Mouse (Mus musculus) C2C12 (cell line): Measurements from ENCODE around the gene Scn3b. TPM values are rescaled to one million over a fixed set of nuclear protein-coding genes. Genes with fewer than 3 reads are reported as not detected.

ENCODE experiments used
- H3K27me3 ChIP-seq: one replicate; pipeline ENCODE4 v1.6.1; 2011; ENCODE audit not compliant: control insufficient read depth, insufficient read depth, insufficient read length
- H3K36me3 ChIP-seq: one replicate; pipeline ENCODE4 v1.6.1; 2011; ENCODE audit not compliant: control insufficient read depth, insufficient read depth
- H3K4me3 ChIP-seq: one replicate; pipeline ENCODE4 v1.5.1; 2011; ENCODE audit warnings: mild to moderate bottlenecking, control low read depth; ENCODE audit not compliant: poor library complexity, insufficient read depth, severe bottlenecking
- H3K79me2 ChIP-seq: one replicate; pipeline ENCODE4 v1.6.1; 2011; ENCODE audit not compliant: control insufficient read depth, insufficient read depth
- H3K79me3 ChIP-seq: one replicate; pipeline ENCODE4 v1.6.1; 2011; ENCODE audit warnings: low read depth, control low read depth
- H3ac ChIP-seq: one replicate; pipeline ENCODE3; 2011; ENCODE audit warnings: low read depth; ENCODE audit not compliant: control insufficient read depth, insufficient read length
- CEBPB ChIP-seq: IDR thresholded peaks from one replicate; pipeline ENCODE4 v1.6.1; 2011; ENCODE audit warnings: low read depth, mild to moderate bottlenecking, control low read depth, moderate library complexity
- CTCF ChIP-seq: IDR thresholded peaks from one replicate; pipeline ENCODE4 v1.5.1; 2011; ENCODE audit not compliant: control insufficient read depth, insufficient read depth, insufficient read length
- FOSL1 ChIP-seq: IDR thresholded peaks from one replicate; pipeline ENCODE4 v1.8.0; 2011; ENCODE audit warnings: mild to moderate bottlenecking, low read length; ENCODE audit not compliant: poor library complexity, insufficient read depth, severe bottlenecking
- MAX ChIP-seq: IDR thresholded peaks from one replicate; pipeline ENCODE4 v1.6.1; 2011; ENCODE audit warnings: mild to moderate bottlenecking, control low read depth
- MYOD1 ChIP-seq: IDR thresholded peaks from one replicate; pipeline ENCODE4 v1.6.1; 2011; ENCODE audit warnings: low read depth; ENCODE audit not compliant: control insufficient read depth, insufficient read length
- MYOG ChIP-seq: IDR thresholded peaks from one replicate; pipeline ENCODE4 v1.6.1; 2011; ENCODE audit not compliant: control insufficient read depth, insufficient read length; ENCODE audit errors: extremely low read depth
- USF1 ChIP-seq: IDR thresholded peaks from one replicate; pipeline ENCODE4 v1.6.1; 2011; ENCODE audit warnings: low read depth, mild to moderate bottlenecking, control low read depth, moderate library complexity
- polyA plus RNA-seq: library from polyadenylated mRNA; unstranded; fragments of >200 nt; fragmentation: generic; extraction: Trizol; gene quantifications from one replicate; pipeline ENCODE4 v1.2.1, GENCODE M21; 2012; ENCODE audit warnings: missing spikeins

The Scn3b gene
- polyA plus RNA-seq, 1 experiment, result not detected

- TF ChIP-seq CTCF, result no peak
- TF ChIP-seq MYOG, result no peak
- no peak for TF ChIP-seq FOSL1
- TF ChIP-seq USF1, result no peak
- no peak for TF ChIP-seq CEBPB
- no peak for TF ChIP-seq MAX
- no peak for TF ChIP-seq MYOD1
- H3K79me3 ChIP-seq, result no peaks in the 10 kb centered on the region
- H3K79me2 ChIP-seq, result no peaks in the 10 kb centered on the region
- no peak overlapping the region for H3ac ChIP-seq
- H3K4me3 ChIP-seq, result no peak overlapping the region
- H3K27me3 ChIP-seq, result peaks cover 8% of the 10 kb centered on the region
- no peaks in the 10 kb centered on the region for H3K36me3 ChIP-seq
Measured at GRCm38 (mm10) chr9:40231019-40231418, 38.0 kb upstream of the Scn3b start.

DNA sequence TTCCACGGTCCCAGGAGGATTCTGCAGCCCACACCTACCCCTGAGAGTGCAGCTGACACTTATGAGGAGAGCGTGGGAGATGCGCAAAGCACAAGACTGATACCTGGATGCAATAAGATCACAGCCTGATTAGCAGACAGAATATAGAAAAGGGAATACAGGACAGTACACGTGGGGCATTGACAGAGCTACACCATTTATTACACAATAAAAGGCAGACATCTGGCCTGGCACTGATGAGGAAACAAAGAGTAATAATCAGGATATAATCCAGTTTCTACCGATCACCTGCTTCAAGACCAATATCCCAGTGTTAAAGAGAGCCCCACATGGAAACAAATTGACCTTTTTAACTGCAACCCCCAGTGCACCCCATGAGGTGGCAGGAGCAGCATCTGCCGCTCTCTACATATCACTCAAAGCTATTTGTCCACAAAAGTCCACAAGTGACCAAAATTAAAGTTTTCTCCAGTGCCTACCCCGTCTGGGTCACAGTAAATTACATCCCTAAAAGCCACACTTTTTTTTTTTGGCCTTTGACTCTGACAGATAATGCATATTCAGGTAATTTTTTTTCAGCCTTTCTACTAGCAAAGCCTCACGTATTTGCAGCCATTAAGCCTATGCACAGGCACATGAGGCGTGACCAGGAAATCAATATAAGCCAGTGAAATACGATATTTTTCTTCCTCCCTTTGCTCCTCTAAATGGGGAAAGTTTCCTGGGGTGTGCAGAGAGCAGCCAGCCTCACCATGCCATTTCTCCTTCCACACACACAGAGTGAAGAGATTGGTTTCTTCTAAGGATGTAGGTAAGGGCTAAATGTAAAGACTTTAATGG lies 34.6 kb upstream of the Scn3b start:
- TF ChIP-seq USF1, result no peak
- TF ChIP-seq CTCF, result no peak
- TF ChIP-seq MYOG, result no peak
- no peak for TF ChIP-seq FOSL1
- no peak for TF ChIP-seq CEBPB
- no peak for TF ChIP-seq MYOD1
- no peak for TF ChIP-seq MAX
- H3K79me3 ChIP-seq, result no peaks in the 10 kb centered on the region
- H3K79me2 ChIP-seq, result no peaks in the 10 kb centered on the region
- H3K36me3 ChIP-seq, result no peaks in the 10 kb centered on the region
- H3K27me3 ChIP-seq, result no peaks in the 10 kb centered on the region
- H3ac ChIP-seq, result no peak overlapping the region
- no peak overlapping the region for H3K4me3 ChIP-seq

- Histone ChIP-seq H3K79me2 (no peaks in the 10 kb centered on the region), H3K79me3 (no peaks in the 10 kb centered on the region), H3K36me3 (no peaks in the 10 kb centered on the region), H3K27me3 (no peaks in the 10 kb centered on the region), H3K4me3 (no peak overlapping the region), H3ac (no peak overlapping the region)
- TF ChIP-seq USF1 (no peak), MYOD1 (no peak), MAX (no peak), CTCF (no peak), FOSL1 (no peak), CEBPB (no peak), MYOG (no peak)
Measured at GRCm38 (mm10) chr9:40235220-40235619, 33.8 kb upstream of the Scn3b start.

GRCm38 (mm10) chr9:40239749-40240148 lies 29.3 kb upstream of the Scn3b start:
- TF ChIP-seq FOSL1, result no peak
- no peak for TF ChIP-seq CTCF
- TF ChIP-seq CEBPB, result no peak
- no peak for TF ChIP-seq MYOD1
- no peak for TF ChIP-seq MAX
- TF ChIP-seq USF1, result no peak
- TF ChIP-seq MYOG, result no peak
- Histone ChIP-seq H3K4me3 (no peak overlapping the region), H3K27me3 (no peaks in the 10 kb centered on the region), H3K79me3 (no peaks in the 10 kb centered on the region), H3ac (no peak overlapping the region), H3K79me2 (no peaks in the 10 kb centered on the region), H3K36me3 (no peaks in the 10 kb centered on the region)

- Histone ChIP-seq H3K79me2 (no peaks in the 10 kb centered on the region), H3K27me3 (no peaks in the 10 kb centered on the region), H3ac (no peak overlapping the region), H3K79me3 (no peaks in the 10 kb centered on the region), H3K36me3 (no peaks in the 10 kb centered on the region), H3K4me3 (no peak overlapping the region)
- TF ChIP-seq USF1 (no peak), MAX (no peak), FOSL1 (no peak), CTCF (no peak), MYOG (no peak), MYOD1 (no peak), CEBPB (no peak)
Measured at GRCm38 (mm10) chr9:40240311-40240710, 28.7 kb upstream of the Scn3b start.
